Mouse (Mus musculus) cerebellum, adult 18-20 months (tissue): ENCODE data around the gene Bmp6.

Experiments
- DNase-seq, 2 experiments: peaks; one replicate each; pipeline ENCODE4 v3.0.0; 2021

Bmp6 gene

GRCm38 (mm10) chr13:38440240-38440639 is 95.3 kb downstream of the Bmp6 start:
- no peak for DNase-seq

GRCm38 (mm10) chr13:38448516-38449015 is 103.7 kb downstream of the Bmp6 start:
- no peak for DNase-seq

GRCm38 (mm10) chr13:38450051-38450971 is 105.4 kb downstream of the Bmp6 start:
- DNase-seq = no peak

- no peak for DNase-seq
These were observed 106.5 kb downstream of the Bmp6 start for GRCm38 (mm10) chr13:38451446-38451845.

- DNase-seq = no peak
These were observed 118.5 kb downstream of the Bmp6 start for GRCm38 (mm10) chr13:38463410-38463809.

- no peak for DNase-seq
These were observed 126.0 kb downstream of the Bmp6 start for GRCm38 (mm10) chr13:38470882-38471281.

- DNase-seq = no peak
These were observed 127.7 kb downstream of the Bmp6 start for GRCm38 (mm10) chr13:38472636-38473035.

- no peak for DNase-seq
These were observed 128.6 kb downstream of the Bmp6 start for GRCm38 (mm10) chr13:38473497-38473896.

- no peak for DNase-seq
These were observed 132.0 kb downstream of the Bmp6 start for GRCm38 (mm10) chr13:38476936-38477335.

GRCm38 (mm10) chr13:38481021-38481420 is 136.1 kb downstream of the Bmp6 start:
- DNase-seq = no peak

- peak; percentile 6 to 11 for DNase-seq
These were observed 139.8 kb downstream of the Bmp6 start for GRCm38 (mm10) chr13:38484701-38485100.

- DNase-seq = no peak
These were observed 141.9 kb downstream of the Bmp6 start for GRCm38 (mm10) chr13:38486767-38487166.

GRCm38 (mm10) chr13:38496715-38497114 is 151.8 kb downstream of the Bmp6 start:
- DNase-seq = no peak

GRCm38 (mm10) chr13:38501314-38501713 is 156.4 kb downstream of the Bmp6 start:
- DNase-seq = no peak

- no peak for DNase-seq
These were observed 158.4 kb downstream of the Bmp6 start for GRCm38 (mm10) chr13:38503137-38503849.

- DNase-seq = peak; percentile 16 to 30
These were observed 161.4 kb downstream of the Bmp6 start for GRCm38 (mm10) chr13:38506320-38506719.

GRCm38 (mm10) chr13:38506936-38507335 is 162.0 kb downstream of the Bmp6 start:
- DNase-seq = no peak

- peak in 1 of 2 experiments; percentile 7 for DNase-seq
These were observed 164.9 kb downstream of the Bmp6 start for GRCm38 (mm10) chr13:38509681-38510341.

- no peak for DNase-seq
These were observed 167.1 kb downstream of the Bmp6 start for GRCm38 (mm10) chr13:38511979-38512378.

- DNase-seq = peak in 1 of 2 experiments; percentile 9
These were observed 169.0 kb downstream of the Bmp6 start for GRCm38 (mm10) chr13:38513921-38514320.

GRCm38 (mm10) chr13:38515431-38515830 is 170.5 kb downstream of the Bmp6 start:
- DNase-seq = no peak

GRCm38 (mm10) chr13:38515845-38516244 is 170.9 kb downstream of the Bmp6 start:
- DNase-seq = no peak

GRCm38 (mm10) chr13:38516582-38516981 is 171.7 kb downstream of the Bmp6 start:
- DNase-seq = no peak
